Mouse (Mus musculus) E14TG2a.4 (cell line): Measurements from ENCODE around the gene 4930562C15Rik.

Experiments
- CTCF ChIP-seq: conservative IDR thresholded peaks from 2 replicates; pipeline ENCODE4 v1.5.1; 2014; ENCODE audit warnings: low read length
- POU5F1 ChIP-seq: IDR thresholded peaks from 2 replicates; pipeline ENCODE4 v1.6.1; 2014; ENCODE audit warnings: low read length, borderline replicate concordance

DNA sequence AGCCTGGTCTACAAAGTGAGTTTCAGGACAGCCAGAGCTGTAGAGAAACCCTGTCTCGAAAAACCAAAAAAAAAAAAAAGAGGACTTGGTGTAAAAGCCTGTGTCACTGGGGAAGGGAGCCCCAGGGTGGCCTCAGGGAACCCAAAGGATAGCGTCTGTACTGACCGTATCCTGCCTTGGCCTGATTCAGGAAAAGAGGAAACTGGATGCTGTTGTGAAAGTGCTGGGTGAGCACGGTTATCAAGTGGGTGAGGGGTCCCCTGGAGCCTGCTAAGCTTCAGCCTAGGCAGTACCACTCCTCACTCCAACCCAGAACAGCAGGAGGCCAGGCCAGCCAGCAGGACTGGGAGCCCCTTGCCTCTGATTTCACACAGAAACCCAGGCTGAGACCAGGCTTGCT, 42.0 kb downstream of the 4930562C15Rik start:
- TF ChIP-seq CTCF (no peak), POU5F1 (no peak)
